Mouse (Mus musculus) intestine, embryonic 15.5 days (tissue): ENCODE data around the gene Arhgap44. TPM values are rescaled to one million over a fixed set of nuclear protein-coding genes. Genes with fewer than 3 reads are reported as not detected.
A peak's percentile ranks its signal among the peaks of the same experiment; 100 is the strongest.

Source experiments
- ATAC-seq: fragments of 200-750 bp; cut with Nextera tagmentation; 2 replicates; pipeline ENCODE4 v1.8.0; 2017; ENCODE audit warnings: moderate TSS enrichment, moderate library complexity
- H3K27ac ChIP-seq: fragments of 300-500 bp; sonication (generic); 2 replicates; pipeline ENCODE4 v1.5.1; 2015; ENCODE audit warnings: mild to moderate bottlenecking, inconsistent platforms
- H3K27me3 ChIP-seq: fragments of 300-500 bp; sonication (generic); replicated peaks from 2 replicates; pipeline ENCODE4 v1.6.1; 2015; ENCODE audit warnings: inconsistent platforms
- H3K36me3 ChIP-seq: fragments of 300-500 bp; sonication (generic); 2 replicates; pipeline ENCODE4 v1.6.1; 2015; ENCODE audit warnings: inconsistent platforms
- H3K4me1 ChIP-seq: fragments of 300-500 bp; sonication (generic); replicated peaks from 2 replicates; pipeline ENCODE4 v1.6.1; 2015; ENCODE audit warnings: inconsistent platforms
- H3K4me2 ChIP-seq: fragments of 300-500 bp; sonication (generic); replicated peaks from 2 replicates; pipeline ENCODE4 v1.6.1; 2015; ENCODE audit warnings: mild to moderate bottlenecking, inconsistent platforms
- H3K4me3 ChIP-seq: fragments of 300-500 bp; sonication (generic); replicated peaks from 2 replicates; pipeline ENCODE4 v1.5.1; 2015; ENCODE audit warnings: inconsistent platforms
- H3K9ac ChIP-seq: fragments of 300-500 bp; sonication (generic); 2 replicates; pipeline ENCODE4 v1.6.1; 2015; ENCODE audit warnings: inconsistent platforms
- H3K9me3 ChIP-seq: fragments of 300-500 bp; sonication (generic); 2 replicates; pipeline ENCODE4 v1.6.1; 2016; ENCODE audit warnings: inconsistent platforms
- WGBS: fragments of 180-500 bp; shearing (Covaris S2); methylation state at CpG from one replicate; pipeline ENCODE4 v1.1.7; 2015; 5-methylcytosine and 5-hydroxymethylcytosine counted together
- polyA plus RNA-seq: library from polyadenylated mRNA; unstranded; fragments of >200 nt; fragmentation: Nextera tagmentation; extraction: Ambion mirVana; gene quantifications from 2 replicates; pipeline ENCODE4 v1.2.1, GENCODE M21; 2015

The Arhgap44 gene
- polyA plus RNA-seq, 1 experiment from 2014 or later, result 4.9 TPM

GRCm38 (mm10) chr11:65065201-65065600 is 97.6 kb downstream of the Arhgap44 start:
- Histone ChIP-seq H3K27me3 (no peaks in the 10 kb centered on the region), H3K4me3 (no peak overlapping the region), H3K4me1 (no peaks in the 10 kb centered on the region), H3K9ac (no peak overlapping the region), H3K4me2 (no peak overlapping the region), H3K9me3 (no peaks in the 10 kb centered on the region), H3K27ac (no peak overlapping the region), H3K36me3 (no peaks in the 10 kb centered on the region)
- no peak for ATAC-seq
- 86% methylated on average over 13 of the region's 13 CpGs for WGBS

- no peak overlapping the region for H3K27ac ChIP-seq
These were observed 101.3 kb downstream of the Arhgap44 start for GRCm38 (mm10) chr11:65061437-65061836.

GRCm38 (mm10) chr11:65059531-65059930 is 103.2 kb downstream of the Arhgap44 start:
- Histone ChIP-seq H3K9ac (no peak overlapping the region), H3K27me3 (no peaks in the 10 kb centered on the region), H3K4me1 (no peaks in the 10 kb centered on the region), H3K4me3 (no peak overlapping the region), H3K36me3 (no peaks in the 10 kb centered on the region), H3K4me2 (no peak overlapping the region), H3K27ac (no peak overlapping the region), H3K9me3 (no peaks in the 10 kb centered on the region)
- WGBS, result 86% methylated on average over 12 of the region's 12 CpGs
- no peak for ATAC-seq

More at GRCm38 (mm10) chr11:65061437-65061836, 101.3 kb downstream of the Arhgap44 start:
- ATAC-seq, result no peak
- Histone ChIP-seq H3K4me2 (no peak overlapping the region), H3K9ac (no peak overlapping the region), H3K4me3 (no peak overlapping the region), H3K9me3 (no peaks in the 10 kb centered on the region), H3K4me1 (no peaks in the 10 kb centered on the region), H3K27me3 (no peaks in the 10 kb centered on the region), H3K36me3 (no peaks in the 10 kb centered on the region)
- WGBS, result 63% methylated on average over 3 of the region's 3 CpGs

GRCm38 (mm10) chr11:65058224-65058908 is 104.4 kb downstream of the Arhgap44 start:
- WGBS, result 77% methylated on average over 7 of the region's 7 CpGs
- H3K27ac ChIP-seq, result no peak overlapping the region
- H3K36me3 ChIP-seq, result no peaks in the 10 kb centered on the region
- no peaks in the 10 kb centered on the region for H3K4me1 ChIP-seq
- no peaks in the 10 kb centered on the region for H3K9me3 ChIP-seq
- ATAC-seq, result no peak
- no peaks in the 10 kb centered on the region for H3K27me3 ChIP-seq
- no peak overlapping the region for H3K9ac ChIP-seq
- no peak overlapping the region for H3K4me3 ChIP-seq
- H3K4me2 ChIP-seq, result no peak overlapping the region

GRCm38 (mm10) chr11:65055596-65055995 is 107.2 kb downstream of the Arhgap44 start:
- Histone ChIP-seq H3K4me3 (no peak overlapping the region), H3K9ac (no peak overlapping the region)

GRCm38 (mm10) chr11:65054216-65054615 is 108.5 kb downstream of the Arhgap44 start:
- Histone ChIP-seq H3K4me1 (no peaks in the 10 kb centered on the region), H3K36me3 (no peaks in the 10 kb centered on the region), H3K9ac (no peak overlapping the region), H3K4me3 (no peak overlapping the region), H3K9me3 (no peaks in the 10 kb centered on the region), H3K27me3 (no peaks in the 10 kb centered on the region), H3K27ac (no peak overlapping the region), H3K4me2 (no peak overlapping the region)
- 76% methylated on average over 5 of the region's 5 CpGs for WGBS
- no peak for ATAC-seq

More at GRCm38 (mm10) chr11:65055596-65055995, 107.2 kb downstream of the Arhgap44 start:
- Histone ChIP-seq H3K4me1 (no peaks in the 10 kb centered on the region), H3K27ac (no peak overlapping the region), H3K27me3 (no peaks in the 10 kb centered on the region), H3K9me3 (no peaks in the 10 kb centered on the region), H3K4me2 (no peak overlapping the region), H3K36me3 (no peaks in the 10 kb centered on the region)
- ATAC-seq, result no peak
- 76% methylated on average over 7 of the region's 7 CpGs for WGBS

GRCm38 (mm10) chr11:65050819-65051218 is 111.9 kb downstream of the Arhgap44 start:
- Histone ChIP-seq H3K27me3 (no peaks in the 10 kb centered on the region), H3K36me3 (no peaks in the 10 kb centered on the region), H3K4me1 (no peaks in the 10 kb centered on the region), H3K27ac (no peak overlapping the region), H3K4me2 (no peak overlapping the region), H3K4me3 (no peak overlapping the region), H3K9me3 (no peaks in the 10 kb centered on the region), H3K9ac (no peak overlapping the region)
- no peak for ATAC-seq
- WGBS, result 77% methylated on average over 5 of the region's 5 CpGs

GRCm38 (mm10) chr11:65049090-65049489 is 113.7 kb downstream of the Arhgap44 start:
- no peak overlapping the region for H3K4me2 ChIP-seq
- H3K27me3 ChIP-seq, result no peaks in the 10 kb centered on the region
- H3K9me3 ChIP-seq, result no peaks in the 10 kb centered on the region
- no peak overlapping the region for H3K4me3 ChIP-seq
- ATAC-seq, result no peak
- no peaks in the 10 kb centered on the region for H3K36me3 ChIP-seq
- H3K9ac ChIP-seq, result no peak overlapping the region
- WGBS, result 82% methylated on average over 7 of the region's 7 CpGs
- H3K4me1 ChIP-seq, result no peaks in the 10 kb centered on the region
- no peak overlapping the region for H3K27ac ChIP-seq

GRCm38 (mm10) chr11:65040556-65040955 is 122.2 kb downstream of the Arhgap44 start:
- Histone ChIP-seq H3K4me3 (no peak overlapping the region), H3K4me2 (no peak overlapping the region), H3K27ac (no peak overlapping the region), H3K36me3 (no peaks in the 10 kb centered on the region), H3K27me3 (no peaks in the 10 kb centered on the region), H3K4me1 (no peaks in the 10 kb centered on the region), H3K9ac (no peak overlapping the region), H3K9me3 (no peaks in the 10 kb centered on the region)
- no peak for ATAC-seq
- 70% methylated on average over 6 of the region's 6 CpGs for WGBS

GRCm38 (mm10) chr11:65039517-65040095 is 123.2 kb downstream of the Arhgap44 start:
- Histone ChIP-seq H3K4me3 (no peak overlapping the region), H3K4me1 (no peaks in the 10 kb centered on the region), H3K4me2 (no peak overlapping the region), H3K9me3 (no peaks in the 10 kb centered on the region), H3K36me3 (no peaks in the 10 kb centered on the region), H3K9ac (no peak overlapping the region), H3K27me3 (no peaks in the 10 kb centered on the region), H3K27ac (no peak overlapping the region)
- 48% methylated on average over 12 of the region's 12 CpGs for WGBS
- ATAC-seq, result no peak

GRCm38 (mm10) chr11:65038996-65039395 is 123.8 kb downstream of the Arhgap44 start:
- Histone ChIP-seq H3K9ac (no peak overlapping the region), H3K36me3 (no peaks in the 10 kb centered on the region), H3K4me2 (no peak overlapping the region), H3K27ac (no peak overlapping the region), H3K27me3 (no peaks in the 10 kb centered on the region), H3K4me1 (no peaks in the 10 kb centered on the region), H3K9me3 (no peaks in the 10 kb centered on the region), H3K4me3 (no peak overlapping the region)
- 45% methylated on average over 2 of the region's 2 CpGs for WGBS
- ATAC-seq, result no peak

GRCm38 (mm10) chr11:65032221-65032620 is 130.5 kb downstream of the Arhgap44 start:
- ATAC-seq, result peak; percentile 87
- Histone ChIP-seq H3K4me3 (no peak overlapping the region), H3K27me3 (no peaks in the 10 kb centered on the region), H3K9ac (no peak overlapping the region), H3K4me2 (no peak overlapping the region), H3K36me3 (no peaks in the 10 kb centered on the region), H3K9me3 (no peaks in the 10 kb centered on the region), H3K4me1 (no peaks in the 10 kb centered on the region), H3K27ac (peak overlapping the region; percentile 57; the same call in 1 of the 2 replicates)
- WGBS, result 71% methylated on average over 7 of the region's 7 CpGs

- 65% methylated on average over 1 of the region's 1 CpGs for WGBS
- no peak overlapping the region for H3K4me2 ChIP-seq
- H3K9ac ChIP-seq, result no peak overlapping the region
These were observed 132.6 kb downstream of the Arhgap44 start for GRCm38 (mm10) chr11:65030201-65030600.

More at GRCm38 (mm10) chr11:65030201-65030600, 132.6 kb downstream of the Arhgap44 start:
- H3K4me1 ChIP-seq, result no peaks in the 10 kb centered on the region
- H3K27ac ChIP-seq, result no peak overlapping the region
- H3K27me3 ChIP-seq, result no peaks in the 10 kb centered on the region
- 0 out of 2 replicates have a peak, but pooled peaks have one; percentile 23 for ATAC-seq
- H3K9me3 ChIP-seq, result no peaks in the 10 kb centered on the region
- H3K36me3 ChIP-seq, result no peaks in the 10 kb centered on the region
- no peak overlapping the region for H3K4me3 ChIP-seq
